Mouse (Mus musculus) T-helper 17 cell (primary cell): ENCODE measurements around the gene 4930451I11Rik.

Experiments
- in situ Hi-C, 2 experiments: fragments of 300-600 bp; cut with MboI, MseI; formaldehyde crosslinking; loops; 1 replicate in 1 of 2; 2 replicates in 1 of 2; pipeline ENCODE4 v1.15.1; 2025; ENCODE audit warnings: high pct_unique_total_duplicates in 2 of 2

4930451I11Rik gene

GRCm38 (mm10) chr7:126782693-126783092 is 48.7 kb downstream of the 4930451I11Rik start:
- in situ Hi-C loops, result loop anchor here in 1 of 2 experiments (10.0 kb wide), 1 partner anchor 702 kb away; no protein-coding TSS in a partner anchor

- in situ Hi-C loops, result loop anchor here in 1 of 2 experiments (10.0 kb wide), 1 partner anchor 703 kb away; no protein-coding TSS in a partner anchor
Measured at GRCm38 (mm10) chr7:126781661-126782370, 49.6 kb downstream of the 4930451I11Rik start.

GRCm38 (mm10) chr7:126780971-126781635 is 50.3 kb downstream of the 4930451I11Rik start, which contains the start of gene Tbx6:
TSS of gene Tbx6 (plus strand) at chr7:126781483.
- in situ Hi-C loops, result loop anchor here in 1 of 2 experiments (10.0 kb wide), 1 partner anchor 704 kb away; no protein-coding TSS in a partner anchor
